Mouse (Mus musculus): ENCODE results near the gene Gpr83. TPM values are rescaled to one million over a fixed set of nuclear protein-coding genes. Genes with fewer than 3 reads are reported as not detected.

The Gpr83 gene
- polyA plus RNA-seq, 1 experiment from 2014 or later, result not detected

GRCm38 (mm10) chr9:14843901-14844300 lies 16.1 kb upstream of the Gpr83 start:
- Histone ChIP-seq H3K4me3 (no peak overlapping the region), H3K27me3 (replicated peaks) (no peaks in the 10 kb centered on the region), H3K4me2 (no peak overlapping the region), H3K36me3 (no peaks in the 10 kb centered on the region), H3K4me1 (replicated peaks) (peaks cover 6% of the 10 kb centered on the region; the same call in 1 of the 2 replicates), H3K9me3 (replicated peaks) (no peaks in the 10 kb centered on the region), H3K27ac (ENCODE audit: poor library complexity, severe bottlenecking) (no peak overlapping the region), H3K9ac (no peak overlapping the region)
- ATAC-seq (ENCODE audit: insufficient number of reproducible peaks, low FRiP score), result no peak
- WGBS, result 93% methylated on average over 3 of the region's 3 CpGs

- no peaks in the 10 kb centered on the region for H3K27me3 ChIP-seq (replicated peaks)
- ATAC-seq (ENCODE audit: insufficient number of reproducible peaks, low FRiP score), result no peak
- no peaks in the 10 kb centered on the region for H3K36me3 ChIP-seq
- 40% methylated on average over 5 of the region's 5 CpGs for WGBS
- no peak overlapping the region for H3K9ac ChIP-seq
- H3K4me2 ChIP-seq, result no peak overlapping the region
- H3K9me3 ChIP-seq (replicated peaks), result no peaks in the 10 kb centered on the region
- no peak overlapping the region for H3K27ac ChIP-seq (ENCODE audit: poor library complexity, severe bottlenecking)
- H3K4me1 ChIP-seq (replicated peaks), result no peaks in the 10 kb centered on the region
- H3K4me3 ChIP-seq, result no peak overlapping the region
These were observed 13.6 kb upstream of the Gpr83 start for GRCm38 (mm10) chr9:14846428-14846827.

- no peak overlapping the region for H3K4me2 ChIP-seq
- no peaks in the 10 kb centered on the region for H3K9me3 ChIP-seq (replicated peaks)
- H3K27ac ChIP-seq (ENCODE audit: poor library complexity, severe bottlenecking), result no peak overlapping the region
- no peak overlapping the region for H3K4me3 ChIP-seq
- H3K4me1 ChIP-seq (replicated peaks), result no peaks in the 10 kb centered on the region
- no peak for ATAC-seq (ENCODE audit: insufficient number of reproducible peaks, low FRiP score)
- no peak overlapping the region for H3K9ac ChIP-seq
- no peaks in the 10 kb centered on the region for H3K36me3 ChIP-seq
- no peaks in the 10 kb centered on the region for H3K27me3 ChIP-seq (replicated peaks)
- WGBS, result 71% methylated on average over 1 of the region's 1 CpGs
These were observed 11.6 kb upstream of the Gpr83 start for GRCm38 (mm10) chr9:14848267-14848935.

- H3K27ac ChIP-seq (ENCODE audit: poor library complexity, severe bottlenecking), result no peak overlapping the region
- H3K4me1 ChIP-seq (replicated peaks), result no peaks in the 10 kb centered on the region; the same call in 1 of the 2 replicates
- no peak for ATAC-seq (ENCODE audit: insufficient number of reproducible peaks, low FRiP score)
- no peak overlapping the region for H3K4me3 ChIP-seq
- H3K9ac ChIP-seq, result no peak overlapping the region
- no peak overlapping the region for H3K4me2 ChIP-seq
- no peaks in the 10 kb centered on the region for H3K9me3 ChIP-seq (replicated peaks)
- peaks cover 32% of the 10 kb centered on the region for H3K27me3 ChIP-seq (replicated peaks)
- whole genome bisulfite sequencing, result 74% methylated on average over 4 of the region's 4 CpGs
- H3K36me3 ChIP-seq, result no peaks in the 10 kb centered on the region
These were observed 5.4 kb upstream of the Gpr83 start for GRCm38 (mm10) chr9:14854585-14854984.

GRCm38 (mm10) chr9:14856922-14857654 lies 2.9 kb upstream of the Gpr83 start:
- no peak for ATAC-seq (ENCODE audit: insufficient number of reproducible peaks, low FRiP score)
- no peaks in the 10 kb centered on the region for H3K36me3 ChIP-seq
- no peaks in the 10 kb centered on the region; the same call in 1 of the 2 replicates for H3K4me1 ChIP-seq (replicated peaks)
- H3K9me3 ChIP-seq (replicated peaks), result no peaks in the 10 kb centered on the region
- peaks cover 57% of the 10 kb centered on the region for H3K27me3 ChIP-seq (replicated peaks)
- H3K4me2 ChIP-seq, result no peak overlapping the region
- 45% methylated on average over 4 of the region's 4 CpGs for WGBS
- no peak overlapping the region for H3K4me3 ChIP-seq
- no peak overlapping the region for H3K9ac ChIP-seq
- H3K27ac ChIP-seq (ENCODE audit: poor library complexity, severe bottlenecking), result no peak overlapping the region

- no peak overlapping the region for H3K27ac ChIP-seq (ENCODE audit: poor library complexity, severe bottlenecking)
- no peaks in the 10 kb centered on the region; the same call in 1 of the 2 replicates for H3K4me1 ChIP-seq (replicated peaks)
- no peak overlapping the region for H3K4me3 ChIP-seq
- H3K27me3 ChIP-seq (replicated peaks), result peaks cover 69% of the 10 kb centered on the region
- no peaks in the 10 kb centered on the region for H3K9me3 ChIP-seq (replicated peaks)
- no peak overlapping the region for H3K4me2 ChIP-seq
- WGBS, result 61% methylated on average over 7 of the region's 7 CpGs
- H3K36me3 ChIP-seq, result no peaks in the 10 kb centered on the region
- no peak for ATAC-seq (ENCODE audit: insufficient number of reproducible peaks, low FRiP score)
- no peak overlapping the region for H3K9ac ChIP-seq
These were observed 1.8 kb upstream of the Gpr83 start for GRCm38 (mm10) chr9:14858170-14858706.

GRCm38 (mm10) chr9:14858782-14859181 lies 1.2 kb upstream of the Gpr83 start:
- WGBS, result 87% methylated on average over 3 of the region's 3 CpGs
- no peak for ATAC-seq (ENCODE audit: insufficient number of reproducible peaks, low FRiP score)

GRCm38 (mm10) chr9:14863126-14863525 lies 3.1 kb downstream of the Gpr83 start:
- Histone ChIP-seq H3K4me1 (replicated peaks) (no peaks in the 10 kb centered on the region; the same call in 1 of the 2 replicates), H3K9ac (no peak overlapping the region), H3K4me2 (no peak overlapping the region), H3K9me3 (replicated peaks) (no peaks in the 10 kb centered on the region), H3K4me3 (no peak overlapping the region), H3K36me3 (no peaks in the 10 kb centered on the region), H3K27me3 (replicated peaks) (peaks cover 67% of the 10 kb centered on the region), H3K27ac (ENCODE audit: poor library complexity, severe bottlenecking) (no peak overlapping the region)
- no peak for ATAC-seq (ENCODE audit: insufficient number of reproducible peaks, low FRiP score)
- 77% methylated on average over 3 of the region's 3 CpGs for WGBS

More at GRCm38 (mm10) chr9:14858782-14859181, 1.2 kb upstream of the Gpr83 start:
- peaks cover 74% of the 10 kb centered on the region for H3K27me3 ChIP-seq (replicated peaks)
- no peaks in the 10 kb centered on the region for H3K9me3 ChIP-seq (replicated peaks)
- H3K4me3 ChIP-seq, result no peak overlapping the region
- H3K36me3 ChIP-seq, result no peaks in the 10 kb centered on the region
- H3K9ac ChIP-seq, result no peak overlapping the region
- no peak overlapping the region for H3K4me2 ChIP-seq
- H3K4me1 ChIP-seq (replicated peaks), result no peaks in the 10 kb centered on the region; the same call in 1 of the 2 replicates
- H3K27ac ChIP-seq (ENCODE audit: poor library complexity, severe bottlenecking), result no peak overlapping the region

GRCm38 (mm10) chr9:14864726-14865125 lies 4.7 kb downstream of the Gpr83 start:
- Histone ChIP-seq H3K27ac (ENCODE audit: poor library complexity, severe bottlenecking) (no peak overlapping the region), H3K4me1 (replicated peaks) (no peaks in the 10 kb centered on the region; the same call in 1 of the 2 replicates), H3K4me3 (no peak overlapping the region), H3K36me3 (no peaks in the 10 kb centered on the region), H3K9me3 (replicated peaks) (no peaks in the 10 kb centered on the region), H3K27me3 (replicated peaks) (peaks cover 51% of the 10 kb centered on the region), H3K9ac (no peak overlapping the region), H3K4me2 (no peak overlapping the region)
- 78% methylated on average over 9 of the region's 9 CpGs for WGBS
- ATAC-seq (ENCODE audit: insufficient number of reproducible peaks, low FRiP score), result no peak

- Histone ChIP-seq H3K9me3 (replicated peaks) (no peaks in the 10 kb centered on the region), H3K27me3 (replicated peaks) (peaks cover 28% of the 10 kb centered on the region), H3K27ac (ENCODE audit: poor library complexity, severe bottlenecking) (no peak overlapping the region), H3K9ac (no peak overlapping the region), H3K4me1 (replicated peaks) (no peaks in the 10 kb centered on the region), H3K4me2 (no peak overlapping the region), H3K4me3 (no peak overlapping the region), H3K36me3 (no peaks in the 10 kb centered on the region)
- ATAC-seq (ENCODE audit: insufficient number of reproducible peaks, low FRiP score), result no peak
- WGBS, result 27% methylated on average over 7 of the region's 7 CpGs
These were observed 6.9 kb downstream of the Gpr83 start for GRCm38 (mm10) chr9:14866957-14867356.

- Histone ChIP-seq H3K4me2 (no peak overlapping the region), H3K4me1 (replicated peaks) (peaks cover 7% of the 10 kb centered on the region; the same call in 1 of the 2 replicates), H3K9me3 (replicated peaks) (no peaks in the 10 kb centered on the region), H3K36me3 (no peaks in the 10 kb centered on the region), H3K4me3 (no peak overlapping the region), H3K9ac (no peak overlapping the region), H3K27me3 (replicated peaks) (peaks cover 15% of the 10 kb centered on the region), H3K27ac (ENCODE audit: poor library complexity, severe bottlenecking) (no peak overlapping the region)
- ATAC-seq (ENCODE audit: insufficient number of reproducible peaks, low FRiP score), result no peak
- WGBS, result 88% methylated on average over 8 of the region's 8 CpGs
These were observed 8.3 kb downstream of the Gpr83 start for GRCm38 (mm10) chr9:14868326-14868725.
